Mouse (Mus musculus): ENCODE data around the gene Tapbpl.
A peak's percentile ranks its signal among the peaks of the same experiment; 100 is the strongest.

Tapbpl gene

GRCm38 (mm10) chr6:125239547-125239946 is 7.9 kb upstream of the Tapbpl start:
- DNase-seq (ENCODE audit: low spot score in 2 of 2) = no peak

- no peak for DNase-seq (ENCODE audit: low spot score in 2 of 2)
These were observed 6.7 kb upstream of the Tapbpl start for GRCm38 (mm10) chr6:125238396-125238795.

GRCm38 (mm10) chr6:125237421-125237820 is 5.8 kb upstream of the Tapbpl start:
- DNase-seq (ENCODE audit: low spot score in 2 of 2) = no peak

GRCm38 (mm10) chr6:125236782-125237181 is 5.1 kb upstream of the Tapbpl start, which contains the start of gene Cd27:
TSS of gene Cd27 (minus strand) at chr6:125237010.
- DNase-seq (ENCODE audit: low spot score in 2 of 2) = no peak

GRCm38 (mm10) chr6:125236341-125236740 is 4.7 kb upstream of the Tapbpl start:
- DNase-seq (ENCODE audit: low spot score in 2 of 2) = no peak

GRCm38 (mm10) chr6:125234520-125234828 is 2.8 kb upstream of the Tapbpl start:
- no peak for DNase-seq (ENCODE audit: low spot score in 2 of 2)

GRCm38 (mm10) chr6:125233816-125234519 is 2.3 kb upstream of the Tapbpl start:
- no peak for DNase-seq (ENCODE audit: low spot score in 2 of 2)

GRCm38 (mm10) chr6:125232516-125232915 is 856 bp upstream of the Tapbpl start:
- no peak for DNase-seq (ENCODE audit: low spot score in 2 of 2)

- no peak for DNase-seq (ENCODE audit: low spot score in 2 of 2)
These were observed 381 bp upstream of the Tapbpl start for GRCm38 (mm10) chr6:125232045-125232437.

- DNase-seq (ENCODE audit: low spot score in 2 of 2) = no peak
These were observed 1.1 kb downstream of the Tapbpl start for GRCm38 (mm10) chr6:125230571-125230970.

- no peak for DNase-seq (ENCODE audit: low spot score in 2 of 2)
These were observed 6.0 kb downstream of the Tapbpl start for GRCm38 (mm10) chr6:125225518-125226115.

GRCm38 (mm10) chr6:125222577-125222976 is 9.1 kb downstream of the Tapbpl start:
- no peak for DNase-seq (ENCODE audit: low spot score in 2 of 2)

GRCm38 (mm10) chr6:125222146-125222545 is 9.5 kb downstream of the Tapbpl start:
- DNase-seq (ENCODE audit: low spot score in 2 of 2) = no peak

- DNase-seq (ENCODE audit: low spot score in 2 of 2) = no peak
These were observed 10.4 kb downstream of the Tapbpl start for GRCm38 (mm10) chr6:125221115-125221745.

- DNase-seq (ENCODE audit: low spot score in 2 of 2) = peak in 1 of 2 experiments; percentile 61
These were observed 12.7 kb downstream of the Tapbpl start for GRCm38 (mm10) chr6:125218963-125219362.

- no peak for DNase-seq (ENCODE audit: low spot score in 2 of 2)
These were observed 13.8 kb downstream of the Tapbpl start for GRCm38 (mm10) chr6:125217899-125218298.

GRCm38 (mm10) chr6:125216898-125217297 is 14.8 kb downstream of the Tapbpl start:
- DNase-seq (ENCODE audit: low spot score in 2 of 2) = no peak

GRCm38 (mm10) chr6:125215148-125215954 is 16.3 kb downstream of the Tapbpl start, which contains the start of gene Vamp1:
TSS of gene Vamp1 (plus strand) at chr6:125215551.
- peak; percentile 86 to 87 for DNase-seq (ENCODE audit: low spot score in 2 of 2)

GRCm38 (mm10) chr6:125213715-125214114 is 17.9 kb downstream of the Tapbpl start:
- no peak for DNase-seq (ENCODE audit: low spot score in 2 of 2)

- DNase-seq (ENCODE audit: low spot score in 2 of 2) = no peak
These were observed 18.5 kb downstream of the Tapbpl start for GRCm38 (mm10) chr6:125213129-125213528.

- DNase-seq (ENCODE audit: low spot score in 2 of 2) = no peak
These were observed 19.0 kb downstream of the Tapbpl start for GRCm38 (mm10) chr6:125212621-125213020.

GRCm38 (mm10) chr6:125210436-125210835 is 21.2 kb downstream of the Tapbpl start:
- no peak for DNase-seq (ENCODE audit: low spot score in 2 of 2)

Measured in cerebellum, postnatal 4 days (tissue).